Mouse (Mus musculus): ENCODE measurements at regions not wholly inside any gene's neighbourhood (a gene's known extent, or its start where the extent isn't known, plus 50 kb on each side); places are given as distances from the start of the nearest gene placed in this dataset.

DNA sequence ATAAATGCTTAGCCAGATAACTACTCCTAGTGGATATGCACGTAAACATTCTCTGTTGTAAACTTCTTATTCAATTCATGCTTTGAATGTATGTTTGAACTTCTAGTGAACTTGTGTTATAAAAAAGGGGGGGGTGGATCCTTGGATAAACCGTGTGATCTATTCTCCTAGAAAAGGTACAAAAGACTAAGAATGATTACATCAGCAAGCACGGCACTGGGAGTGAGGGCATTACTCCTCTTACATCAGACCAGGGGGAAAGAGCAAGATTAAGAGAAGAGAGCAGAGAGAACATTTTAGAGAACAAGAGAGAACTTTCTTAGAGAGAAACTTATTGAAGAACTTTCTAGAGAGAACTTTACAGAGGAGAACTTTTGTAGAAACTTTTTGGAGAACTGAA lies 442.6 kb upstream of the Kcnab2 start:
- no peak for DNase-seq

DNA sequence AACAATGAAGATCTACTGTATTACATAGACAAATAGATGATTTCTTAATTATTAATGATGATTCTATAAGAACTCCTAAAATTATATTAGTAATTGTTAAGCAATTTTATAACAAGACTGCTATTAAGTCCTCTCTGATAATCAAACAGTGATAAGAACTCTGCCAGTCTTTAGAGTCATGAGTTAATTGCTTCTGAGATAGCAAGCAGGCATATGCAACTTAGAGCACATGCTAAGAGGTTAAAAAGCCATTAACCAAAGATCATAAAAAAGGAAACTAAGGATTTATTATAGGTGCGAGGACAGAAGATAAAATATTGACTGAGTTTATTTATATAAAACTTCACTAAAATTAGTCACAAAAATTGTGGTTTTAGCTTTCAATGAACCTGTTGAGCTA lies 442.2 kb upstream of the Kcnab2 start:
- no peak for DNase-seq

DNA sequence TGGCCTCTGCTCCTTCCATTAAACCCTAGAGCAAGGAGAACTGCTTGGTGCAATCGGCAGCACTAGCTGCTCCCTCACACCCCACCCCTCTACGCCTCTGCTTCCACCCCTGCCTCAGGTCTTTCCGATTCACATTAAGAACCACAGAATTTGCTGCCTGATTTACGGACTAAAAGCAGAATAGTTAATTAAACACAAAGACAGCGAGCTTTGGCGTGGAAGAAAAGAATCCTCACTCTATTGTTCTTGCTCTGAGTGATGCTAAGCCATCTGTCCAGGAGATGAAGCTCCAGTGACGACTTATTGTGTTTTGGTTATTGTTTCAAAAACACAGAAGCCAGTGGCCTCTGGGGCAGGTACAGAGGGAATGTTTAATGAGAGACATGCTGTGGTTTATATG lies 438.9 kb upstream of the Kcnab2 start:
- DNase-seq, result no peak

DNA sequence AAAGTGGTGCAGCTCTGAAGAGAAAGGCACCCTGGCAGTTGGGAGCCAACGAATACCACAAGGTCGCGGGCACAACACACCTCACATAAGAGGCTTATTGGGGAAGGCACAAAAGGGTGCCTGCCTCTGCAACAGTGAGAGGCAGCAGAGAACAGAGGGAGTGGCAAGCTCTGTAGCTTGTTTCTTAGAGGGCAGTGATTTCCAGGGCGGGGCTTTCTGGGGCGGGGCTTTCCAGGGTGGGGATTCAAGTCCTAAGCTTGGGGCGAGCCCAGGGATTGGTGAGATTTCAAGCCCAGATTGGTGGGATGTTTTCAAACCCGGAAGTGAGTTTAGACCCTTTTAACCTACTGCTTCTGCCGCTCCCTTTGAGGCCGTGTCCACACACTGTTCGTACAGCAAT lies 435.8 kb upstream of the Kcnab2 start:
- no peak for DNase-seq

DNA sequence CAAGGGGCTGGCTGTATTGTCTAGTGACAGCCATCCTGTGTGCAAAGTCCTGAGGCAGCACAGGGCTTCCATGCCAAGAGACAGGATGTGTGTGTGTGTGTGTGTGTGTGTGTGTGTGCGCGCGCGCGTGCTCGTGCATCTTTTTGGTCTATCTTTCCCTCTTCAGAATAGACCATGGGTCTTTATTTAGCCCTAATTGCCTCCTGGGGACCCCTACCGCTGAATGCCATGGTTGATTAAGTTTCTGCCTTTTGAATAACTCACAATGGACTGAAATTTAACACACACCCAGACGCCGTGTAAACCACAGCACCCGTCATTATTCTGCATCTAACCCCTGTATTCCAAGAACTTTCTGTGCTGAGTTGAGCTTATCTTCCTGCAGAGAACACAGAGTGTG lies 435.2 kb upstream of the Kcnab2 start:
- no peak for DNase-seq

GRCm38 (mm10) chr4:152908235-152908634 lies 430.6 kb upstream of the Kcnab2 start:
- DNase-seq, result no peak

DNA sequence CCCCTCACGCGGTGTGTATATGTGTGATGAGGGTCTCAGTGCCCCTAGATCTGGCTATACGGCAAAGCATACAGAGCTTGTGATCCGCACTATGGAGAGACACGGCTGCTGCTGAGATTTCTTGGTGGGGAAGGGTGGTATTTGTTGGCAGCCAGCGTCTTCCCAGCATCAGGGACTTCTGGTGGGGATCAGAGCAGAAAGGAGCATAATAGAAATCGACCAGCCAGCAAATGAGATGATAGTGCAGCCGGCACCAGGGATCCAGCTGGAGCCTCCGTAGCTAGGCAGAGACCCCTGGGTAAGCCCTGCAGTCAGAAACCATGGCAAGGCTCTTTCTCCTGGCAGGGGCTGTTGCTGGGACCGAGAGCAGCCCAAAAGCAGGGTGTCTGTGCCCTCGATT lies 425.2 kb upstream of the Kcnab2 start:
- DNase-seq, result no peak

DNA sequence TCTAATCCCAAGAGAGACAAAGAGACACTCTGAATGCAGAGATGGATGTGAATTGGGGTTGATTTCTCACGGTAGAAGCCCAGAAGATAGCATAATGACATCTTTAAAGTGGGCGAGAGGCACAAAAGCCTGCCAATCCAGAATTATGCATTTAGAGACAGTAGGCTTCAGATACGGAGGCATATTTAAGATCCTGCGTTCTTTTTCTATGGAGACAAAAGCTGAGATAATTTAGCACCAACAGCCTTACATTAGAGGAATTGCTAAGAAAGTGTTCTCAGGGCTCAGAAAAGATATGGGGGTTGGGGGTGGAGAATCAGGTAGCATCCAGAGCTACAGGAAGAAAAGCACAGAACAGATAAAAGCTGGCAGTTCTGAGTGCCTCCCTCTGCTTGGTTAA lies 422.4 kb upstream of the Kcnab2 start:
- DNase-seq, result no peak

- no peak for DNase-seq
These were observed 417.4 kb upstream of the Kcnab2 start for GRCm38 (mm10) chr4:152895076-152895475.

DNA sequence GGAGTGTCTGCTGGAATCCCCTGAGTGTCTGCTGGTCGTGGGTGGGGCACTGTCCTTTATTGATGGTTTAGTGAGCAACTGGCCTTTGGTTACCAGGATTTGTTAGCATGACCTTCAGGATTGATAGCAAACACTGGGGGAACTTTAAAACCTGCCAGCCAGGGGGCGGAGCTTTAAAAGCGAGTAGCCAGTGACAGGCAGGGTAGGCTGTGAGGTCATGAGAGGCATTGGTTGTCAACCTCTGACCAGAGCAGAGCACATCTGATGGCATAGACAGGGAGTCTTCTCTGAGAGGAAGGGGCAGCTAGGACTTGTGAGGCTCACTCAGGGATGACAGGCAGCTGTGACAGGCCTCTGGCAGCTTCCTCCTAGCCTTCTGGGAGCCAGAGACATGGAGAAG lies 415.3 kb upstream of the Kcnab2 start:
- no peak for DNase-seq

- no peak for DNase-seq
These were observed 411.5 kb upstream of the Kcnab2 start for GRCm38 (mm10) chr4:152889211-152889610.

GRCm38 (mm10) chr4:152888306-152888705 lies 410.6 kb upstream of the Kcnab2 start:
- DNase-seq, result no peak

DNA sequence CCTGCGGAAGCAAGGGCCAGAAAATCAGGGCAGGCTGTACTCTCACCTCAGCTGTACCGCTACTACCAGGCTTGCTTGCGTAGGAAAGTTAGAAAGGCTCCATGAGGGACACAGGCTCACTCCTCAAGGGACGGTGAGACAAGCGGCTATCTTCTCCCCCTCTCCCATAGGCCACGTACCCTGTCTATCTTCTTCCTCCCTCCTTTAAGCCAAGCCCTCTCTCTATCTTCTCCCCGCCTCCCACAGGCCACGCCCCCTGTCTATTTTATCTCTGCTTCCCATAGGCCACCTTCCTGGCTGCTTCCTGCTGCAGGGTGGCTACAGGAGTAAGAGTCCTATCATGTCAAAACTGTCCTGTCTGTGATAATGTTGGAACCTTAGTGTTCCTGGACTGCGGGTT lies 409.1 kb upstream of the Kcnab2 start:
- no peak for DNase-seq

- DNase-seq, result no peak
These were observed 403.8 kb upstream of the Kcnab2 start for GRCm38 (mm10) chr4:152881433-152881930.

DNA sequence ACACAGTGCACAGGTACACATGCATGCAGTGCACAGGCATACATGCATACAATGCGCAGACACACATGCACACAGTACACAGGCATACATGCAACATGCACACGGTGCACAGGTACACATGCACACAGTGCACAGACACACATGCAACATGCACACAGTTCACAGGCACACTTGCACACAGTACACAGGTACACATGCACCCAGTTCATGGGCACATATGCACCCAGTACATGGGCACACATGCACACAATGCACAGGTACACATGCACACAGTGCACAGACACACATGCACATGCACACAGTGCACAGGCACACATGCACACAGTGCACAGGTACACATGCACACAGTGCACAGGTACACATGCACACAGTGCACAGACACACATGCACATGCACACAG lies 402.7 kb upstream of the Kcnab2 start:
- DNase-seq, result no peak

DNA sequence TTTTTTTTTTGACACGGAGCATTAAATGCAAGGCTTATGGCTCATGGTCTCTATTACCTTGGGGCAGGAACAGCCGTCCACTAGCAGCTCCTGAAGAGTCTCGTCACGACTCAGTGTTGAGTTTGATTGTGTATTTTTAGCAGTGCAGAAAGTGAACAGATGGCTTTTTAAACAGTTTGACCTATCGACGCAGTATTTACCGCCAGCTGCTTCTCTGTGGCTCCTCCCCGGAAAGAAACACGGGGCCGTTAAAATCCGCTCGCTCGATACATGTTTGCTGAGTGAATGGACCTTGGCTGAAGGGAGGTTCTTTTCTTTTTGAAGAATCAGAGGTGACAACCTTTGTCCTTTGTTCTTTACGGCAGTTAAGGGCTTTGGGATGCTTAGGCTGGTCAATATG lies 401.3 kb upstream of the Kcnab2 start:
- no peak for DNase-seq

GRCm38 (mm10) chr4:152878401-152878800 lies 400.7 kb upstream of the Kcnab2 start:
- DNase-seq, result no peak

- no peak for DNase-seq
These were observed 392.4 kb upstream of the Kcnab2 start for GRCm38 (mm10) chr4:152870046-152870445.

GRCm38 (mm10) chr4:152865894-152866293 lies 388.2 kb upstream of the Kcnab2 start:
- DNase-seq, result no peak

GRCm38 (mm10) chr4:152862818-152863614 lies 385.3 kb upstream of the Kcnab2 start:
- DNase-seq, result no peak

DNA sequence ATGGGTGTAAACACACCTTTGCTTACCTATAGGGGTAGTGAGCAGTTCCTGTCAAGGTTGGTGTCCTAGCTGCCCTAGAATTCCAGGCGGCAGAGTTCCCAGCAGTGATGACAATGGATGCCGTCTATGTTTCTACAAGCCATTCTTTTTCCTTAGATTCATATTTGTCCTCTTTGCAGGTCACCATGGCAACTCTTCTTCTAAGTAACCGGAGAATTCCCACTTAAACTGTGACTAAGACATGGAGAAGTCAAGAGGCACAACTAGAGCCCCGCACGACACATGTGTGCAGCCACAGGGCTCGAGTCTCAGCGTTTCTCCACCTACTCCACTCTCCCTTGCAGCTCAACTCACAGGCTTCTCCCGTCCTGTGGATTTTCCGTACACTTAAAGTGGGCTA lies 381.5 kb upstream of the Kcnab2 start:
- no peak for DNase-seq

- DNase-seq, result no peak
These were observed 372.5 kb upstream of the Kcnab2 start for GRCm38 (mm10) chr4:152850147-152850546.

DNA sequence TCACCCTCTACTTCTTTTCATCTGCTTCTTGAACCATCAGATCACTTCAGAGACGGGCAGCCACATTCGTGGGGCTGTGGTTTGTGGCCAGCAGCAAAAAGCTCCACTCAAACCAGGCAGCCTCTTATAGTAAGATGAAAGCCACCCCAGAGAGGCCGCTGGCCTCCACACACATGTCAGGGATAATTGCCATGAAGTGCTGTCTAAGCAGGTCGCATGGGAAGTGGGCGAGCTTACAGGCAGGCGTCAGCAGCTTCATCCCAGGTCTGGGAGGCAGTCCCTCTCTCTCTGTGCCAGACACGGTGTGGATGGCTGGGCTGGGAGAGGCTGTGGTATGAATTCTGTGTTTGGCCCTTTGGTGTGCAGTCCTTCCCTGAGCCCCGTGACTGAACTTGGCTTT lies 358.4 kb upstream of the Kcnab2 start:
- no peak for DNase-seq

DNA sequence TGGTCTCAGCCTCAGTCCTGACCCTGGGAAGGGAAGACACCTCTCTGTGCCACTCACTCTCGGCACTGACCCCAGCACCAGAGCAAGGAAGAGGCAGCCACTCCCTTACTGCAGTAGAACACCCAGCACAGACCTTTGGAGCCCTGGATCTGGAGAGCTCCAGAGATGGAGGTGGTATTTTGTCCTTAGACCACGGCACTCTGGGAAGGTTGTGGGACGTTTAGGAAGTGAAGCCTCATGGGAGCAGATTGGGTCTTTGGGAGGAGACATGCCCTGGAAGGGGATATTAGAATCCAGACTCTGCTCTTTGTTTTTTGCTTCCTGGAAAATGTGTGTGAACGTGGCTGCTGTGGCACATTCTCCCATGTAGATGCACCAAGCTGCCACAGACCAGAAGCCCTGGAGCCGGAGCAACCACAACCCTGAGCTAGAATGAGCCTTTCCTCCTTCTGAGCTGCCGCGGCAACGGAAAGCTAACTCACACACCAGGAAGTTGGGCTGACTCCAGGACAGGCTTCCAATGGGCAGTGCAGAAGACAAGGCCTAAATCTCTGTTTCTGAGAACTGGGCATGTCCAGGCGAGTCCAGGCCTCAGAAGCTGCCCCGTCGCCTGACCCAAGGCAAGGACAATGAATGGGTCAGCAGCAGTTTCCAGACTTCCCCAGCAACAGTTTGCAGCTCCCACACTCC lies 356.9 kb upstream of the Kcnab2 start:
- no peak for DNase-seq
